Mouse (Mus musculus): ENCODE data around the gene Rprd2.

DNA sequence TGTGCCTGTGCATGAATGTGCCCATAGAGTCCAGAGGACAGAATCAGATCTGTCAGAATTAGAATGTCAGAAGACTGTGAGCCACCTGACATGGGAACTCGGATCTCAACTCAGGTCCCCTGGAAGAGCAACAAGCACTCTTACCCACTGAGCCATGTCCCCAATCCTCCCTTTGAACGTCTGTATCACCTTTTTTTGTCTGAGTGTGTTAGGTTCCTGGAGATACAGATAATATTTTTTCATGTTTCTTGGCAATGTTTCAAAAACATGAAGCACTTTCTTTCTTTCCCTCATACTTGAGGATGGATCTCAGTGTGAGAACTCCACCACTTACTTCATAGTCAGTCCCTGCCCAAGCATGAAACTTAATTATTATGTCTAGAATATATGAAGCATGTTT lies 10.3 kb downstream of the Rprd2 start:
- TF ChIP-seq EP300 (IDR thresholded peaks at IDR 0.05; ENCODE audit: insufficient read depth, low read depth, low read length) (no peak), CTCF (IDR thresholded peaks at IDR 0.05) (no peak)

Data from heart, adult 2 months (tissue).